Mouse (Mus musculus) G1E (cell line): ENCODE results near the gene Hoxd9. TPM values are rescaled to one million over a fixed set of nuclear protein-coding genes. Genes with fewer than 3 reads are reported as not detected.

Experiments
- ATAC-seq: 2 replicates; pipeline ENCODE4 v1.8.0; 2016; ENCODE audit warnings: mild to moderate bottlenecking; ENCODE audit not compliant: insufficient number of reproducible peaks, poor library complexity, low FRiP score, severe bottlenecking; ENCODE audit errors: extremely low read depth
- DNase-seq: peaks from one replicate; pipeline ENCODE4 v3.0.0; 2012; ENCODE audit warnings: low spot score
- H3K27me3 ChIP-seq: 2 replicates; pipeline ENCODE4 v1.6.1; 2012; ENCODE audit warnings: mild to moderate bottlenecking, low read length, inconsistent platforms; ENCODE audit not compliant: insufficient read depth
- H3K36me3 ChIP-seq: replicated peaks from 2 replicates; pipeline ENCODE3; 2012; ENCODE audit warnings: mild to moderate bottlenecking, inconsistent platforms
- H3K4me1 ChIP-seq: 2 replicates; pipeline ENCODE4 v1.6.1; 2012; ENCODE audit warnings: low read depth, low read length, inconsistent platforms, mixed read lengths; ENCODE audit not compliant: insufficient read depth
- H3K4me3 ChIP-seq: 2 replicates; pipeline ENCODE4 v1.5.1; 2012; ENCODE audit warnings: low read depth, mild to moderate bottlenecking, inconsistent platforms, low read length, moderate library complexity, mixed read lengths
- H3K9me3 ChIP-seq: replicated peaks from 2 replicates; pipeline ENCODE4 v1.6.1; 2012; ENCODE audit warnings: inconsistent platforms
- CTCF ChIP-seq: IDR thresholded peaks from 2 replicates; pipeline ENCODE4 v1.5.1; 2012; ENCODE audit warnings: low read depth, low read length, inconsistent platforms, mixed read lengths
- GATA1 ChIP-seq: IDR thresholded peaks from 2 replicates; pipeline ENCODE4 v1.6.1; 2012; ENCODE audit warnings: borderline replicate concordance, low read length, inconsistent platforms, mixed read lengths
- GATA2 ChIP-seq: IDR thresholded peaks from 2 replicates; pipeline ENCODE4 v1.6.1; 2012; ENCODE audit warnings: low read depth, low read length, inconsistent platforms, borderline replicate concordance
- POLR2AphosphoS5 ChIP-seq: IDR thresholded peaks from 2 replicates; pipeline ENCODE4 v1.6.1; 2012; ENCODE audit warnings: low read depth, low read length, inconsistent platforms; ENCODE audit not compliant: insufficient replicate concordance
- TAL1 ChIP-seq: conservative IDR thresholded peaks from 2 replicates; pipeline ENCODE4 v1.6.1; 2012; ENCODE audit warnings: low read depth, low read length, inconsistent platforms, mixed read lengths
- polyA plus RNA-seq: library from polyadenylated mRNA; stranded (reverse); fragments of >175 nt; gene quantifications from 2 replicates; pipeline ENCODE4 v1.2.3, GENCODE M21; 2012
- total RNA-seq, 2 experiments: library from RNA; stranded (forward) in 1 of 2; stranded (reverse) in 1 of 2; fragments of 200-1000 nt in 1 of 2; fragments of >200 nt in 1 of 2; fragmentation: Nextera tagmentation in 1 of 2; gene quantifications; 2 replicates each; pipeline ENCODE4 v1.2.3; 2014 to 2017

Gene Hoxd9
- total and polyA plus RNA-seq, 3 experiments: not detected

GRCm38 (mm10) chr2:74711721-74712621 is 14.4 kb downstream of the Hoxd9 start, which contains the start of the genes Hoxd3 and Hoxd4:
Gene Hoxd3 (plus strand): TSS chr2:74711927.
Gene Hoxd4 (plus strand): TSS chr2:74711929.
- peak within 1 kb of the TSS; percentile 61 for H3K4me3 ChIP-seq
- H3K27me3 ChIP-seq: peaks cover 33% of the 10 kb centered on the region
- ATAC-seq: no peak
- H3K4me1 ChIP-seq: peaks cover 13% of the 10 kb centered on the region
- no peaks in the 10 kb centered on the region for H3K9me3 ChIP-seq
- H3K36me3 ChIP-seq: no peaks in the 10 kb centered on the region
- no peak for TF ChIP-seq GATA1
- no peak for TF ChIP-seq GATA2
- TF ChIP-seq POLR2AphosphoS5: no peak
- no peak for TF ChIP-seq TAL1
- TF ChIP-seq CTCF: no peak
- DNase-seq: no peak

- peaks cover 13% of the 10 kb centered on the region for H3K4me1 ChIP-seq
- no peak overlapping the region for H3K4me3 ChIP-seq
- H3K27me3 ChIP-seq: peaks cover 33% of the 10 kb centered on the region
- H3K9me3 ChIP-seq: no peaks in the 10 kb centered on the region
- no peak for TF ChIP-seq TAL1
- no peak for TF ChIP-seq POLR2AphosphoS5
- no peak for TF ChIP-seq GATA2
- no peak for TF ChIP-seq CTCF
- TF ChIP-seq GATA1: no peak
- no peak for DNase-seq
- no peaks in the 10 kb centered on the region for H3K36me3 ChIP-seq
- no peak for ATAC-seq
Observed at GRCm38 (mm10) chr2:74713239-74714150, 16.0 kb downstream of the Hoxd9 start.

GRCm38 (mm10) chr2:74714156-74714789 is 16.7 kb downstream of the Hoxd9 start:
- Histone ChIP-seq H3K36me3 (no peaks in the 10 kb centered on the region), H3K27me3 (peaks cover 33% of the 10 kb centered on the region), H3K9me3 (no peaks in the 10 kb centered on the region), H3K4me3 (no peak overlapping the region), H3K4me1 (peaks cover 13% of the 10 kb centered on the region)
- TF ChIP-seq POLR2AphosphoS5 (no peak), CTCF (no peak), GATA1 (no peak), TAL1 (no peak), GATA2 (no peak)
- no peak for DNase-seq
- no peak for ATAC-seq

GRCm38 (mm10) chr2:74714881-74715280 is 17.4 kb downstream of the Hoxd9 start:
- ATAC-seq (no peak), DNase-seq (no peak)
- Histone ChIP-seq H3K9me3 (no peaks in the 10 kb centered on the region), H3K4me1 (peaks cover 13% of the 10 kb centered on the region), H3K27me3 (peaks cover 35% of the 10 kb centered on the region), H3K4me3 (no peak overlapping the region; the same call in 1 of the 2 replicates), H3K36me3 (no peaks in the 10 kb centered on the region)
- TF ChIP-seq GATA2 (no peak), POLR2AphosphoS5 (no peak), CTCF (no peak)

GRCm38 (mm10) chr2:74715504-74716241 is 18.1 kb downstream of the Hoxd9 start:
- H3K27me3 ChIP-seq: peaks cover 32% of the 10 kb centered on the region

More at GRCm38 (mm10) chr2:74715504-74716241, 18.1 kb downstream of the Hoxd9 start:
- H3K9me3 ChIP-seq: no peaks in the 10 kb centered on the region
- DNase-seq (peak; percentile 86), ATAC-seq (peak; percentile 80)
- H3K36me3 ChIP-seq: no peaks in the 10 kb centered on the region
- H3K4me1 ChIP-seq: peaks cover 13% of the 10 kb centered on the region
- peak overlapping the region; percentile 69 for H3K4me3 ChIP-seq
- no peak for TF ChIP-seq GATA1
- peak; percentile 54 for TF ChIP-seq CTCF
- no peak for TF ChIP-seq POLR2AphosphoS5
- no peak for TF ChIP-seq TAL1
- TF ChIP-seq GATA2: no peak
